Mouse (Mus musculus) heart, adult 11 months (tissue): ENCODE results near the gene Galnt7.
A peak's percentile ranks its signal among the peaks of the same experiment; 100 is the strongest.
"Not testable (repeated sequence)": the region's sequence is repeated elsewhere in the genome, so short reads cannot be mapped to it uniquely, and the experiment has no call there.

Experiments
- DNase-seq: peaks from one replicate; pipeline ENCODE4 v3.0.0; 2022

Gene Galnt7

GRCm38 (mm10) chr8:57538601-57539000, 114.2 kb downstream of the Galnt7 start:
- peak; percentile 82 for DNase-seq

GRCm38 (mm10) chr8:57536167-57536566, 116.7 kb downstream of the Galnt7 start:
- no peak for DNase-seq

GRCm38 (mm10) chr8:57534495-57534894, 118.3 kb downstream of the Galnt7 start:
- peak; percentile 72 for DNase-seq

GRCm38 (mm10) chr8:57533106-57533505, 119.7 kb downstream of the Galnt7 start:
- peak; percentile 80 for DNase-seq

- DNase-seq = no peak
Observed at GRCm38 (mm10) chr8:57532223-57532622, 120.6 kb downstream of the Galnt7 start.

- peak; percentile 96 for DNase-seq
Observed at GRCm38 (mm10) chr8:57530666-57531349, 122.0 kb downstream of the Galnt7 start.

GRCm38 (mm10) chr8:57530238-57530637, 122.6 kb downstream of the Galnt7 start:
- DNase-seq = no peak

- DNase-seq = peak; percentile 83
Observed at GRCm38 (mm10) chr8:57528036-57528435, 124.8 kb downstream of the Galnt7 start.

- DNase-seq = no peak
Observed at GRCm38 (mm10) chr8:57520186-57520786, 132.5 kb downstream of the Galnt7 start.

GRCm38 (mm10) chr8:57517723-57518122, 135.1 kb downstream of the Galnt7 start:
- DNase-seq = peak; percentile 2

- not testable (repeated sequence) for DNase-seq
Observed at GRCm38 (mm10) chr8:57516685-57517084, 136.1 kb downstream of the Galnt7 start.

GRCm38 (mm10) chr8:57513178-57513661, 139.6 kb downstream of the Galnt7 start:
- not testable (repeated sequence) for DNase-seq

- DNase-seq = peak; percentile 95
Observed at GRCm38 (mm10) chr8:57512141-57513056, 140.4 kb downstream of the Galnt7 start.

- DNase-seq = peak; percentile 100
Observed at GRCm38 (mm10) chr8:57511316-57512118, 141.3 kb downstream of the Galnt7 start, which contains the start of gene Hmgb2. Gene Hmgb2 (plus strand): TSS chr8:57511907.

GRCm38 (mm10) chr8:57510791-57511315, 142.0 kb downstream of the Galnt7 start:
- DNase-seq = no peak

- DNase-seq = no peak
Observed at GRCm38 (mm10) chr8:57508657-57509056, 144.2 kb downstream of the Galnt7 start.

- DNase-seq = peak; percentile 78
Observed at GRCm38 (mm10) chr8:57507556-57508063, 145.2 kb downstream of the Galnt7 start.

- DNase-seq = peak; percentile 84
Observed at GRCm38 (mm10) chr8:57505500-57505899, 147.3 kb downstream of the Galnt7 start.

GRCm38 (mm10) chr8:57503641-57504040, 149.2 kb downstream of the Galnt7 start:
- no peak for DNase-seq

- peak; percentile 92 for DNase-seq
Observed at GRCm38 (mm10) chr8:57498847-57499511, 153.9 kb downstream of the Galnt7 start.

- no peak for DNase-seq
Observed at GRCm38 (mm10) chr8:57498494-57498846, 154.4 kb downstream of the Galnt7 start.
